Mouse (Mus musculus): ENCODE measurements around the gene Gm19684.
"Not testable (repeated sequence)": the region's sequence is repeated elsewhere in the genome, so short reads cannot be mapped to it uniquely, and the experiment has no call there.

The Gm19684 gene

GRCm38 (mm10) chr17:36176132-36176531, 54.7 kb downstream of the Gm19684 start:
- not testable (repeated sequence) for DNase-seq (ENCODE audit: low read depth, low spot score)

GRCm38 (mm10) chr17:36178938-36179337, 57.5 kb downstream of the Gm19684 start:
- not testable (repeated sequence) for DNase-seq (ENCODE audit: low read depth, low spot score)

Data from forelimb bud, embryonic 11.5 days (tissue).